Mouse (Mus musculus): Measurements from ENCODE around the gene Chchd6.

Gene Chchd6

GRCm38 (mm10) chr6:89404964-89405363 lies 190.5 kb downstream of the Chchd6 start:
- no peak for DNase-seq (ENCODE audit: low read depth, low spot score)

GRCm38 (mm10) chr6:89403257-89404225 lies 191.9 kb downstream of the Chchd6 start:
- no peak for DNase-seq (ENCODE audit: low read depth, low spot score)

- no peak for DNase-seq (ENCODE audit: low read depth, low spot score)
Measured at GRCm38 (mm10) chr6:89402406-89402805, 193.0 kb downstream of the Chchd6 start.

GRCm38 (mm10) chr6:89399564-89399963 lies 195.9 kb downstream of the Chchd6 start:
- DNase-seq (ENCODE audit: low read depth, low spot score): no peak

GRCm38 (mm10) chr6:89397919-89398318 lies 197.5 kb downstream of the Chchd6 start:
- no peak for DNase-seq (ENCODE audit: low read depth, low spot score)

- peak; percentile 63 for DNase-seq (ENCODE audit: low read depth, low spot score)
Measured at GRCm38 (mm10) chr6:89393820-89394219, 201.6 kb downstream of the Chchd6 start.

GRCm38 (mm10) chr6:89392213-89392612 lies 203.2 kb downstream of the Chchd6 start:
- DNase-seq (ENCODE audit: low read depth, low spot score): no peak

GRCm38 (mm10) chr6:89389771-89390170 lies 205.7 kb downstream of the Chchd6 start:
- no peak for DNase-seq (ENCODE audit: low read depth, low spot score)

- peak; percentile 16 for DNase-seq (ENCODE audit: low read depth, low spot score)
Measured at GRCm38 (mm10) chr6:89386956-89387355, 208.5 kb downstream of the Chchd6 start.

- no peak for DNase-seq (ENCODE audit: low read depth, low spot score)
Measured at GRCm38 (mm10) chr6:89384699-89385098, 210.8 kb downstream of the Chchd6 start.

- DNase-seq (ENCODE audit: low read depth, low spot score): no peak
Measured at GRCm38 (mm10) chr6:89381851-89382250, 213.6 kb downstream of the Chchd6 start.

GRCm38 (mm10) chr6:89381172-89381571 lies 214.3 kb downstream of the Chchd6 start:
- DNase-seq (ENCODE audit: low read depth, low spot score): no peak

- no peak for DNase-seq (ENCODE audit: low read depth, low spot score)
Measured at GRCm38 (mm10) chr6:89380751-89381150, 214.7 kb downstream of the Chchd6 start.

GRCm38 (mm10) chr6:89378264-89378663 lies 217.2 kb downstream of the Chchd6 start:
- no peak for DNase-seq (ENCODE audit: low read depth, low spot score)

- no peak for DNase-seq (ENCODE audit: low read depth, low spot score)
Measured at GRCm38 (mm10) chr6:89368812-89369211, 226.6 kb downstream of the Chchd6 start.

- DNase-seq (ENCODE audit: low read depth, low spot score): no peak
Measured at GRCm38 (mm10) chr6:89364342-89364741, 231.1 kb downstream of the Chchd6 start.

GRCm38 (mm10) chr6:89363107-89363451 lies 232.4 kb downstream of the Chchd6 start:
- DNase-seq (ENCODE audit: low read depth, low spot score): no peak

- peak; percentile 74 for DNase-seq (ENCODE audit: low read depth, low spot score)
Measured at GRCm38 (mm10) chr6:89362281-89363106, 233.0 kb downstream of the Chchd6 start, which contains the start of gene Plxna1. Gene Plxna1, minus strand, starts transcription at chr6:89362620.

- DNase-seq (ENCODE audit: low read depth, low spot score): no peak
Measured at GRCm38 (mm10) chr6:89361418-89362280, 233.8 kb downstream of the Chchd6 start.

GRCm38 (mm10) chr6:89360709-89361417 lies 234.6 kb downstream of the Chchd6 start:
- no peak for DNase-seq (ENCODE audit: low read depth, low spot score)
